Mouse (Mus musculus) adrenal gland, adult 8-10 months (tissue): Measurements from ENCODE around the gene Urb2. TPM values are rescaled to one million over a fixed set of nuclear protein-coding genes. Genes with fewer than 3 reads are reported as not detected.
"Not testable (repeated sequence)": the region's sequence is repeated elsewhere in the genome, so short reads cannot be mapped to it uniquely, and the experiment has no call there.

Source experiments
- DNase-seq: peaks from one replicate; pipeline ENCODE4 v3.0.0; 2022
- total RNA-seq, 4 experiments: library from RNA; stranded (reverse); gene quantifications; 2 replicates each; pipeline ENCODE4 v1.2.4; 2022

Gene Urb2
- 10 to 100 TPM; 11.8 to 14.7 (median 14.2) TPM for total RNA-seq

DNA sequence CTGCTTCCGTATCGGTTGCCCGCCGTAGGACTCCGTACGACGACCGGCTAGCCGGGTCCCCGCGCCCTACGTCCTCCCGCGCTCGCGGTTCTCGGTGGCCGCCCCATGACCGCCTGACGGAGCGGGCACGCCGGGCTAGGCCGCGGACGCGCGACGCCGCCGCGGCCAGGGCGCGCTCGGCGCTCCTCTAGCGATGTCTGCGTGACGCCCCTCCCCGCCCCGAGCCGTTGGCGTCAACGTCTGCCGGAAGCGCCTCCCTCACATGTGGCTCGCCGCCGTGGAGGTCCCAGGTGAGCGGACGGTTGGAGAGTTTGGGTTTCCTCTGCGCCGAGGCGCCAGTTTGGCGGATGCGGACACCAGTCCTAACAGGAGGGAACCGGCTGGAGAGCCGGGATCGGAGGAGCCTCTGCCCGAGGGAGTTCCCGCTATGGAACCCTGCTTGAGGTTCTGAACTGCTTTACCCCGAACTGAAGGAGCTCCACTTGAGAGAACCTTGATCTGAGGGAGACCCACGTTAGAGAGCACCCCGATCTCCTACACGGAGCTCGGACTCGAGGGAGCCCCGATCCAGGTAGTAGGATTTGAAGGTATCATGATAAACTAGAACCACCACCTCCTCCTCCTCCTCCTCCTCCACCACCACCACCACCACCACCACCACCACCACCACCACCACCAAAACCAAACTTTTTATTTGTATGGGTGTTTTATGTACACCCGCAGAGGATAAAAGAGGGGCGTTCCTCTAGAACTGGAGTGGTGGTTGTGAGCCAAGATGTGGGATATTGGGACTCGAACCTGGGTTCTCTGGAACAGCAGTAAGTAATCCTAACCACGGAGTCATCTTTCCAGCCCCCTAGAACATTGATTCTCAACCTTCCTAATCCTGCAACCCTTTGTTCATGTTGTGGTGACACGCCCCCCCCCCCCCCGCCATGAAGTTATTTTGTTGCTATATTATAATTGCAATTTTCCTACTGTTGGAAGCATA, at the start of gene Urb2, which contains the start of gene Taf5l:
TSS of gene Urb2 (plus strand) at position 272 of the 991 bp plus-strand sequence.
TSS of gene Taf5l (minus strand) at position 161 of the 991 bp plus-strand sequence.
- DNase-seq: peak; percentile 86

DNA sequence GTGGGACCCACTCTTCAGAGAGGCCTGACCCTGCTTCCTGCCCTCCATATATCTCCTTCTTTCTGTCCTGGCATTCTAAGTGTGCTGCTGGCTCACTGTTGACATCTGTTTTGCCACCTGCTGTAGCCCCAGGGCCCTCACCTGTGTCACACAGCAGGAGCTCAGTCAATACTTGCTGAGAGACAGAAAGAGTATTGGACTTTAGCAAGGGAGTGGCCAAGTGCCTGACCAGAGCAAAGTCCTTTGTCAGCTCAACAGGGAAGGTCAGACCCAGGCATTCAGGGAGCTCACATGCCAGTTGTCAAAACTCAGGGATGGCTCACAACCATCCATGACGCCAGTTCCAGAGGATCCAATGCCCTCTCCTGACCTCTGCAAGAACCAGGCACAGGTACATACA, 47.8 kb upstream of the Urb2 start:
- DNase-seq: no peak

DNA sequence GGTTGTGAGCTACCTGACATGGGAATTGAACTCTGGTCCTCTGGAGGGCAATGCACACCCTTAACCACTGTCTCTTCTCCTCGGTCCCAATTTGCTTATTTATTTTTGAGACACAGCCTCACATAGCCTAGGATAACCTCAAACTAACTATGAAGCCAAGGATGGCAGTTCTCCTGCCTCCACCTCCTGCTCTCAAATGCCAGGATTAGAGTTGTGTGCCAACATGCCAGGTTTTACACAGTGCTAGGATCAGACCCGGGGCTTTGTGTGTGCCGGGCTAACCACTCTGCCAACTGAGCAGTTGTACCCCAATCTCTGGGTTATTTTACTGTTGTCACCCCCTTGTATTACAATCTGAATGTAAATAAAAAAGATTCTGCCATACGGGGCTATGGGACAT, 43.8 kb upstream of the Urb2 start:
- DNase-seq: no peak

DNA sequence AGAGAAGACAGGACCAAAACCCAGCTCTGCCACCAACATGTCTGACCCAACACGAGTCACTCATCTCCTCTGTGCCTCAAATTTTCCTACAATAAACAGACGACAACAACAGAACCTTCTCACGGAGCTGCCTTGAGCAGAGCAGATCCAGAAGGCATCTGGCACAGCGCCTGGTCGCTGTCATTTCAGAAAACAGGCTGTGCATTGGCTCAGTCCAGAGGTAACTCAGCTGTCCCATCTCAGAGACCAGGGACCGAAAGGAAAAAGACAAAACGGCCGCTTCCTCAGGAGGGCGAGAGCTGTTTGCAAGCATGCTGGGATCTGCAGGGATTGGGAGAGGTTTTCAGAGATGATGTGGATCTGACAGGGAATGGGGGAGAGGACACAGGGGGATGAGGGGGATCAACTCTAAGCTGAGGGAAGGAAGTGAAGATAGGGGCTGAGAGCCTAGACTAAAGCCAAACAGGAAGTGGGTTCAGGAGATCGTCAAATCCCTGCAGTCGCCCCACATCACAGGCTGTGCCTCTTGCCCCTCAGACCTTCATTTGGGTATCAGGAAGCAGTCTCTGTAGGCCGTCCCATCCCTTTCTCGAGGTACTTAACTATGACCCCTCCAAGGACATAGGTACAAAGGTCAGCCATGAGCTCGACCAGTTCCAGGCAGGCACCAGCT, 43.0 kb upstream of the Urb2 start:
- DNase-seq: no peak

DNA sequence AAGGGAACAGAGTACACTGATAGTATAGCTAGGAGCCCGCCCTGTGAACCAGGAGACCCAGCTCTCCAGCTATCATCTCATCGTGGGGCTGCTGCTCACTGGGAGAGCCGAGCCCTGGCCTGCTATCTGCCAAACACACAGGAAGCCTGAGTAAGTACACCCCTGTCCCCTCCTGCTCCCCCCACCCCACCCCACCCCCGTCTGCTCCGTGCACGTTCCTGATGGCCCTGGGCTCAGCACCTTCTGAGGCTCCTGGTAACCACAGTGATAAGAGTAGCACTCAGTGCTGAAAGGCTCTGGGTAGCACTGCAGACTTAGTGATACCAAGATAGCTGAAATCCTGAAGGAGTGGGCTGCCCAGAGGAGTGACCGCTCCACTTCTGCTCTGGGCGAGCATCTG, 42.4 kb upstream of the Urb2 start:
- DNase-seq: no peak

DNA sequence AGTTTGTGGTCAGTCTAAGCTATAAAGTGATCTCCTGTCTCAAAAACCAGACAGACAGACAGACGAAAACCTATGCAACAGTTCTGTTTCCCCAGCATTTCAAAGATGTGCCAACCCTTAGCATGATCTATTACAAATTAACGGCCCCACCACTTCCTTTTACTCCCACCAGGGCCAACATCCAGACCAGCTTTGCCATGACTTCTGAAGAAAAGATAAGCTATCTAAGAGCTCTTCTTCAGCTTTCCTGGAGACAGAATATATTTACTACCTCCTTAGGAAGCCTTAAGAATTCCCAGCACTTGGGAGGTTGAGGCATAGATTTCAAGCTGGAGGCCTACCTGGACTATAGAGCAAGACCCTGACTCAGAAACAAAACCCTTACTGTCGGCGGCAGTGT, 41.1 kb upstream of the Urb2 start:
- DNase-seq: no peak

DNA sequence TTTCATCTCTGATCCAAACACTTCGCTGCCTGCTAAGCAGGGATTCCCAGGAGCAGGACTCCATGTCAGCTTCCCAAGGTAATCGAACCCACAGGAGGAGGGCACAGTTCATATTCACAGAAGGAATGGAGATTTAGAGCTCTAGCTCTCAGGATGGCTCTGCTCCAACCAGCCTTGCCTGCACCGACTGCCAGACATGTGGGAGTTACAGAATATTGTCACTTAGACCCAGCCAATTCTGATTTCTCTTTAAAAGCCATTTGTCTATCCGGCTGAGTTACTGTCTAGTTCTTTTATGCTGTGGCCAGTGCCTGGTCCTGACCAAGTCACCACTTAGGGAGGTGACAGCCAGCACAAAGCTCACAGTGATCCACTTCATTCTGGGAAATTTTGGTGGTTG, 39.6 kb upstream of the Urb2 start:
- DNase-seq: no peak

DNA sequence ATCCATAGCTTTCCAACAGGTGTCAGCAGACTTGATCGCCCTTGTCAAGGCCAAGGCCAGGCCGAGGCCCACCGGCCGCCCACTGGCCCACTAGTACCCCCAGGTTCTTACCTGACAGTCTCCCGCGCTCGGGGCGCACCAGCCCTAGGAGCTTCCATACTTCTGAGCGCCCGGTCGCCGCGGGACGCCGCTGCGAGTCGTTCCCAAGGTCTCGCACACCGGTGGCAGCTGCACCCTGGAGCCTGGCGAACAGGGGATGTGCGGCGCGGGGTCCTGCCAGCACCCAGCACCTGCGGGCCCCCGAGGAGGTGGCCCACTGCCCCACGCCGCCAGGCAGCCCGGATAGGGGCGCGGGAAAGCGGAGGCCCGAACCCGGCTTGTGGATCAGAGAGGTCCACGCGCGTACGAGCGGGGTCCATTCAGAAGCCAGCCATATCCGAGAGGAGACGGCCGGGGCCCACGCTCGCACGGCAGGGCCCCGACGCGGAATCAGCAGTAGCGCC, 39.0 kb upstream of the Urb2 start:
- no peak for DNase-seq

DNA sequence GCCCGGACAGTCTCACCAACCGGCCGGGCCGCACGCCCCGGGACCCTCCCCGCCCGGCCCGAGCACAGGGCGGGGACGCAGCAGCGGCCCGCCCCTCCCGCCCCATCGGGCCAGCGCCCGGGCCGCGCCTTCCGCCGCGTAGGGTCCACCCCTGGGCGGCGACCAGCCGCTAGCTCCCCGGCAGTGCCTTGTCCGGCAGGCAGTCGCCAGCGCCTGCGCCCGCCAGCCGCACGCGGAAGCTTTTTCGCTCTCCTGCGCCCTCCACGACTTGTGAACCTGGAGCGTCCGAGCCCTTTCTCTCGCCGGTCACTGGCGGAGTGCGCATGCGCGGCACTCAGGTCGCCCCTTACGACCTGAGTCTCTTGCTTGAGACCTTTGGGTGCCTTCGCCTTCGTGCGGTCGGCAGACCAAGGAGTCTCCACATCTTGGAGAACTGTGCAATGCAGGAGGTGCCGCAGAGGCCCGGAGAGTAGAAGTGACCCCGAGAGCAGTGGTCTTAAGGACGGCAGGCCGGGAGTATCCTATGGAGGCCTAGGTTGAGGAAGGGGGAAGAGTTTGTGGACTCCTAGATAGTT, 38.4 kb upstream of the Urb2 start, which contains the start of gene Abcb10:
TSS of gene Abcb10 (minus strand) at position 297 of the 575 bp plus-strand sequence.
- DNase-seq: peak; percentile 94

DNA sequence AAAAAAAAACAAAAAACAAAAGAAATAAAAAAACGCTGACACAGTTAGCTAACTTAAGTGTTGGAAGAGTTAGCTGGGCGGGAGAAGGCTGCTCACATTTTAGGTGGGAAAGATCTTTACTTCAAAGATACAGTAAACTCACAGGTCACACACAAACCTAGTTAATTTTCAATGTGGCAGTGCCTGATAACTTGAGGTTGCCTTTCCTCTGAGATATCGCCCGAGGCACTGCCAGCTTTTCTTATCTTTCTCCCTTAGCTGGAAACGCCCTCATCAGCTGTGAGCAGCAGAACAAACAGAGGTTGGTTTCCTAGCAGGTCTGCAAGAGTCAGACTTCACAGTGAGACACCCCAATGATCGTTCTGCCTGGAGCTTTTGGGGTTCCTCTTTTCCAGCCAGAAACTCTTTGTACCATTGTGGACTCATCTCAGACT, 32.7 kb upstream of the Urb2 start:
- DNase-seq: no peak

DNA sequence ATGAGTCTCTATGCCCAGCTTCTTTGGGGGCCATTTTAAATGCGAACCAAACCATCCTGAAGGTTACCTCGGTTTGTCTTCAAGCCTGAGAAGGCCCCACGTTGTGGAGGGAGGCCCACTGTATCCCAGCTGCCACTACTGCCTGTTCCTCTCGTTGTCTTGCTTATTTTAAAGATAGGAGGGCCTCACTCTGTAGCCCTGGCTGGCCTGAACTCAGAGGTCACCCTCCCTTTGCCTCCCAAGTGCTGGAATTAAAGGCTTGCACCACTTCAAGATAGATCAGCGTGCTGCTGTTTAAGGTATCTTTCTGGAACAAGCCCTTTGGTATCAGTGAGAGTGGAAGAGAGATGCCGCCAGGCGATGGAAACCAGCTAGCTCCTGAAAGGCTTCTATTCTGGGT, 32.2 kb upstream of the Urb2 start:
- DNase-seq: no peak

DNA sequence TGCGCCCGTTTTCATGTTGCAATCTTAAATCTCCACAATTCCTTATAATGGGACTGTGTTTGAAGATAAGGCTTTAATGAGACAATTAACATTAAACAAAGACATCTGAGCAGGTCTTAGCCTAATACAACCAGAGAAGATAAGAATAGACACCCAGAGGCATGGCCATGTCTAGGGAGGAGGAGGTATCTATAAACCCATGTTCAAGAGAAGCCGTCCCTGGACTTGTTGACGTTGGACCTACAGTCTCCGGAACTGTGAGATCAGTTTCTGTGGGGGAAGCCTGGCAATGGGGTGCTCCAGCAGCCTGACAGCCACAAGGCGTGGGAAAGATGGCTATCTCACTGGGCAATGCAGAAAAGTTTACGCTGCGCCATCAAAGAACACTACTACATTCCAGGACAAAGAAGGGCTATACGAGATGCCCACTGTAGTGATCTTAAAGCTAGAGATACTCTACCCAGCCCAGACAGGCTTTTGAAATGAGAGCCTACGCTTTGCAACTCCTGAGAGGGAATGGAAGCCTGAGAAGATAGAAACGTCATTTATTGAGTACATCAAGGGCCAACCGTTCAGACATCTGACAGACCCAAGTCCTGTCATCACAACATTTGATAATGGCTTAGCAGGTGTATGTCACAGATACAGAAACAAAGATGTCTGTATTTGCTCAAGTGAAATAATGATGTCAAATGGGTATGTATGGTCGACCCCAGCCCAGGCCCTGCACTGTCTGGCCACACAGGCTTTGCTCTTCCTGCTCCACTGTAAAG, 30.8 kb upstream of the Urb2 start:
- DNase-seq: no peak

DNA sequence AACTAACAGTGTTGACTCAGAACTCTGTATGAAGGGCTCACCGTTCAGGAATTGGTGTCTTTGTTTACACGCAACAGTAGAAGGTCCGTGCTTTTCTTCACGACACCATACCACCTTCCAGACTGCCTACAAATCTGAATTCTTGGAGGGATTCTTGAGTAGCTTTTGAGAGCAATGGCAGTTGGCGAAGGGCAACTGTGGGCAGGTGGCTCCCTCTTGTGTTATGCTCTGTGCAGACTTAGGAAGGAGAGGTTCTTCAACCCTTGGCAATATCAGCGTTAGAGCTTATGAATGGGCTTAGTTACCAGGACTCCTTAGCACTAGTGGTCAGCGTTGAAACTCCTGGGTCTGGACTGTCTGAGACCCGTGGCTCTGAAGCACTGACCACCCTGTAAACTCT, 28.7 kb upstream of the Urb2 start:
- DNase-seq: no peak

DNA sequence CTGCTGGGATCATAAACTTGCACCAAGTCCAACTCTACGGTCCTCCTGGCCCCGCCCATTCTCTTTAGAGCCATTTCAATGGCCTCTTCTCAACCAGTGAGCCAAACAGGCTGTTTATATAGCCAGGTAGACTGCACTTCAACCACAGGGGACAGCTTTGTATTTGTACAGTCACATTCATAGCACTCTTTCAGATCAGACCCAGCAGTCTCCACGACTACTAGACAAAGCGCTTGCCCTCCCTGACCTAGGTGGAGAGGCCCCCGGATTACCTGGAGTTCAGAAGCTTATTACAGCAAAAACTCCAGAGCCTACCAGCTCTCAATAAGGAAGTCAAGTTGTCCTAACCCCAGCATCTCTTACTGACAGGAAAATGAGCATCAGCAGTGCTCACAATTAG, 27.7 kb upstream of the Urb2 start:
- no peak for DNase-seq

DNA sequence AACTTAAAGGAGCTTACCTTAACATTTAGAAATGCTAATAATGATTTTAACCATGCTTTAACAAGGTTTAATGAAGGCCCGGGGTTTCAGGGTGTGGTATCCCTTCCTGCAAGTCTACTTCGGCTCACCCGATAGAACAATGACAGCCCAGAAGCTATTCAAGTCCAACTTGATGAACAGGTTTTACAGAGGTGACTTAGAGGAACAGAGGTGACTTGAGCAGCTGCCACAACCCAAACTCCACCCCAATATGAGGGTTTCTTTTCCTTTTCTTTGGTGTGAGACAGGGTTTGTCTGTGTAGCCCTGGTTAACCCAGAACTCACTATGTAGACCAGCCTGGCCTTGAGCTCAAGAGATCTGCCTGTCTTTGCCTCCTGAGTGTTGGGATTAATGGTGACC, 27.3 kb upstream of the Urb2 start:
- no peak for DNase-seq

DNA sequence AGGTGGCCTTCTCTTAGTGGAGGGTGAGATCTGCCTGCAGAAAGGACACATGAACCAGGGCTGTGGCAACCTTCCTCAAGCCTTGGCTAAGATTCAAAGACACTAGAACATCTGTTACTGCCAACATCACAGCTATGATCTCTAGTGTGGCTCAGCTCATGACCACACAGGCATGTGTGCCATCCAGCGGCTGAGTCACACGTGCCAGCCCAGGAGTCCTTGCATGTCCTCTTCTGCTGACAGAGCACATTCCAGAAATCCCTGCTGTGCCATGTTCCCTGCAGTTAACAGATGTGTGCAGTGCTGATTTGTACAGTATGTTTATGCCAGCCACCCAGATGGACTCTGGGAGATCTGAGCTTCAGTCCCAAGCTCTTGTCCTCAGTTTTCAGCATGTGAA, 21.7 kb upstream of the Urb2 start:
- peak; percentile 54 for DNase-seq

DNA sequence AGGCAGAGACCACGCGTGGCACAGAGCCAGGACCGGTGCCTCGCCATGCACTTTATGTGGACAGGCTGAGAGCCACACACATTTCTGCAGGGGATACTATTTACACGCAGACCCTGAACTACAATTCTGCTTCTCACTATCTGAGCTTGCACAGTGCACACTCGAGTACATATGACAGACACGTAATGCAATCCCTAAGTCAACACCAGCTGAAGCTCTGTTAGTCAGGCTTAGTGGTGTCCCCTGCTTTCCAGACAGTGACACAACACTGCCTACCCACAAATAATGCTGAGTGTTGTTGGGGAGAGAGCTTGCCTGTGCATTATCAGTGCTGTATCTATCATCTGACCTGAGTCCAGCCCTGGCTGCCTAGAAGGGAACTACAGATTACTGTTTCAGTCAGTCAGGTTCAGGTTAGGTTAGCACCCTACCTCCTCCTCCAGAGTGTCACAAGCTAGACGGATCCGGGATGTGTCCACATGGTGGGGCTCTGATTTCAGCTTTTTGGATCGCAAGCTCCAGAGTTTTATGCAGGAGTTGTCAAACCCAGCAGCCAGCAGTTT, 18.7 kb upstream of the Urb2 start:
- DNase-seq: no peak

DNA sequence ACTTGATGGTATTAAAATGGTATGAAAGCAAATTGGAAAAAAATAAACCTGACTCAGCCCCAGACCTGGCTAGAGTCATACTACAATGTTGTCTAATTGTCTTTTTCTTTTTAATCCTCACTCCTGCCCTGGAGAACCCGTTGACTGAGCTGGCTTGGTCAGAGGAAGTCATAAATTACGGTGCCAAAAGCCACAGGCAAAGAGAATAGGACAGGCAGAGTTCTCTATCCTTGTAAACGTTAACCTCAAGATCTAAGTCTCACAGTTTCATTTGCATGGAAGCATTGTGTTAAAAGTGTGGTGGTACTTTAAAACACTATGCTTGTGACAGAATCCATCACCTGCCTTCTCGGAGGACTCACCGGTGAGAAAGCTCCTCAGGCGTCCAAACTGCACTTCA, 13.5 kb upstream of the Urb2 start:
- DNase-seq: no peak

DNA sequence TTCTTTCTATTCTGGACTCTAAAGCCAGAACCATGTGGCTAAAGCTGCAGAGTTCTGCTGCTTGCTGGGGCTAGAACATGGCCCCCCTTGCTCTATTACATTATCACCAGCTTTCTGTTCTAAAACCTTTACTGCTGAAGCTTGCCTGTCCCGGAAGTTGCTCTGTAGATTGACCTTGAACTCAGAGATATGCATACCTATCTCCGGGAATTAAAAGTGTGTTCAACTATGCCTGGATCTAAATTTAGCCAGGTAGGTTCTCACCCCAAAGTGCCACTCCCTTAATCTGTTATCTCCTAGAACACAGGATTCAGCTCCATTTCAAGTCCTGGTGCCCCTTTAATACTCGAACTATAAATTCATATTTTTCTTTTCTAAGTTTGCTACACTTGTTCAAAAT, 9.7 kb upstream of the Urb2 start:
- no peak for DNase-seq

DNA sequence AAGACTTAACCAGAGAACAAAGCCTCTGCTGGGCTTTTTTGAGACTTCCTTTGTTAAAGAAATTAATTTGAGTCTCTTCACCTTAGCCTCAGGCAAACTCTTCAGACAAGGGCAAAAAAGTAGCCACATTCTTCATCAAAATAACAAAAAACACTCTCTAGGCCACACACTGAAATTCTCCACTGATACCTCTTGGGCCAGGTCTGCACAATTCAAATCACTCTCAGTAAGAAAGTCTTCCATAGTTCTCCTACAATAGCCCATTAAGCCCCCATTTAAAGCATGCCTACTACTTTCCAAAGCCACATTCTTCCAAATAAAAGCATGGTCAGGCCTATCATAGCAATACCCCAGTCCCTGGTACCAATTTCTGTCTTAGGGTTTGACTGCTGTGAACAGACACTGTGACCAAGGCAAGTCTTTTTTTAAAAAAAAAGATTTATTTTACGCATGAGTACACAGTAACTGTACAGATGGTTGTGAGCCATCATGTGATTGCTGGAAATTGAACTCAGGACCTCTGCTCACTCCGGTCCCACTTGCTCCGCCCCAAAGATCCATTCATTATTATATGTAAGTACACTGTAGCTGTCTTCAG, 9.2 kb upstream of the Urb2 start:
- no peak for DNase-seq

DNA sequence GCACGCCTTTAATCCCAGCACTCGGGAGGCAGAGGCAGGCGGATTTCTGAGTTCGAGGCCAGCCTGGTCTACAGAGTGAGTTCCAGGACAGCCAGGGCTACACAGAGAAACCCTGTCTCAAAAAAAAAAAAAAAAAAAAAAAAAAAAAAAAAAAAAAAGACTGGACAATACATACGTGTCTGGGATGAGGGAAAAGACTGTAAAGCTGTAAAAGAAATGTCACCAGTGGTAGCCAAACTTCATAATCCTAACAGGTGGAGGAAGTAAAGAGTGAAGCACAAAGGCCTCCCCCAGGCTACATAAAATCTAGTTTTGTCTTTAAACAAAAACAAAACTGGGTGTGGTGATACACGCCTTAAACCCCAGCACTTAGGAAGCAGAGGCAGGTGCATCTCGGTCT, 7.0 kb upstream of the Urb2 start:
- DNase-seq: not testable (repeated sequence)
